Mouse (Mus musculus) lung, embryonic 16.5 days (tissue): ENCODE measurements around the gene Slc22a14. TPM values are rescaled to one million over a fixed set of nuclear protein-coding genes. Genes with fewer than 3 reads are reported as not detected.

Experiments used
- ATAC-seq: fragments of 200-750 bp; cut with Nextera tagmentation; 2 replicates; pipeline ENCODE4 v1.8.0; 2017; ENCODE audit warnings: low read depth, mild to moderate bottlenecking, moderate library complexity
- H3K27ac ChIP-seq: fragments of 300-500 bp; sonication (generic); 2 replicates; pipeline ENCODE4 v1.5.1; 2014; ENCODE audit warnings: mild to moderate bottlenecking, control low read depth, low read length
- H3K27me3 ChIP-seq: fragments of 300-500 bp; sonication (generic); 2 replicates; pipeline ENCODE4 v1.6.1; 2014; ENCODE audit warnings: low read depth, low read length, mixed read lengths; ENCODE audit not compliant: control insufficient read depth, insufficient read depth
- H3K36me3 ChIP-seq: fragments of 300-500 bp; sonication (generic); 2 replicates; pipeline ENCODE4 v1.6.1; 2014; ENCODE audit warnings: low read length; ENCODE audit not compliant: control insufficient read depth, insufficient read depth
- H3K4me1 ChIP-seq: fragments of 300-500 bp; sonication (generic); replicated peaks from 2 replicates; pipeline ENCODE4 v1.6.1; 2014; ENCODE audit warnings: low read length, mixed read lengths; ENCODE audit not compliant: control insufficient read depth, insufficient read depth
- H3K4me2 ChIP-seq: fragments of 300-500 bp; sonication (generic); 2 replicates; pipeline ENCODE4 v1.6.1; 2014; ENCODE audit warnings: low read depth, low read length, control low read depth
- H3K4me3 ChIP-seq: fragments of 300-500 bp; sonication (generic); 2 replicates; pipeline ENCODE4 v1.5.1; 2014; ENCODE audit warnings: mild to moderate bottlenecking, low read length, control low read depth
- H3K9ac ChIP-seq: fragments of 300-500 bp; sonication (generic); 2 replicates; pipeline ENCODE4 v1.6.1; 2014; ENCODE audit warnings: low read length, control low read depth
- H3K9me3 ChIP-seq: fragments of 300-500 bp; sonication (generic); 2 replicates; pipeline ENCODE4 v1.6.1; 2016; ENCODE audit warnings: low read length; ENCODE audit not compliant: control insufficient read depth
- WGBS: fragments of 180-500 bp; shearing (Covaris S2); extraction: QIAGEN DNeasy Blood & Tissue Kit; methylation state at CpG from one replicate; pipeline ENCODE4 v1.1.7; 2014; 5-methylcytosine and 5-hydroxymethylcytosine counted together
- polyA plus RNA-seq: library from polyadenylated mRNA; unstranded; fragments of >200 nt; fragmentation: Nextera tagmentation; extraction: Ambion mirVana; gene quantifications from 2 replicates; pipeline ENCODE4 v1.2.1, GENCODE M21; 2015

Slc22a14 gene
- polyA plus RNA-seq, 1 experiment from 2014 or later: 0.06 TPM

DNA sequence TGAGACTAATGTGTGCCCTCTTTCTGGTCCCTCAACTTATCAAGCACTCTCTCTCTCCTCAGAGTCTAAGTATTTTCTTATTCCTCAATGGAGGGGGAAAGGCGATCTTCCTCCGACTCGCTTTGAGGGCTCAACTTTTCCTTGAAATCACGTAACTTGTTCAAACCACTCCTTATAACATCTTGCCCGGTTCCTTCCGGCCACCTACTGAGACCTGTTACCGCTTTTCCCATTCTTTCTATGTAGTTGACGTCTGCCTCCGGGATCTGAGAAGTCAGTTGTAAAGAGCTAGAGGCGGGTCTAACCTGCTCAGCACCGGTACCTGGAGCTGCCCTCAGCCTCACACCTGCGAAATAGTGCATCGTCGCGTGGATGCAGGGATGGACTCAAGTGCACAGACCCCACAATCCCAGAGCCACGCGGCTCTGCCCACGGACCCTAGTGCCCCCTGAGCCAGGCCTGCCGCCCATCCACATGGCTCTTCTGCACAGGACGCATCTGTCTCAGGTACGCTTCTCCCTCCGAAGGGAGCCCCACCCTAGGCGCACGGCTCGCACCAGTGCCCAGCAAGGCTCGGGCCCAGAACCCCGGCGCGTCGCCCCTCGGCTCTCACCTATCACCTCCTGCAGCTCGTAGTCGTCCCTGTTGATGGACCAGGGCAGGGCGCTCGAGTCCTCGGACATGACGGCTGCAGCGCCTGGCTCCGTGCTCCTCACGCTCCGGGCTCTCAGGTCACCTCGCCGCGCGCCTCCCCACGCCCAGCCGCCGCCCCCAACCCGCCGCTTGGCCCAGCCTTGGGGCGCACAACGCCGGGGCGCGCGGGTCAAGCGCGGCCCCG, 43.7 kb downstream of the Slc22a14 start:
- peak overlapping the region; percentile 91 for H3K4me3 ChIP-seq
- no peaks in the 10 kb centered on the region for H3K27me3 ChIP-seq
- peak overlapping the region; percentile 88 for H3K9ac ChIP-seq
- H3K4me2 ChIP-seq: peak overlapping the region; percentile 94
- under 1% methylated on average over 53 of the region's 59 CpGs for WGBS
- H3K27ac ChIP-seq: peak overlapping the region; percentile 95
- H3K4me1 ChIP-seq: peaks cover 13% of the 10 kb centered on the region
- no peaks in the 10 kb centered on the region for H3K9me3 ChIP-seq
- H3K36me3 ChIP-seq: no peaks in the 10 kb centered on the region
- ATAC-seq: no peak; the same call in 1 of the 2 replicates

DNA sequence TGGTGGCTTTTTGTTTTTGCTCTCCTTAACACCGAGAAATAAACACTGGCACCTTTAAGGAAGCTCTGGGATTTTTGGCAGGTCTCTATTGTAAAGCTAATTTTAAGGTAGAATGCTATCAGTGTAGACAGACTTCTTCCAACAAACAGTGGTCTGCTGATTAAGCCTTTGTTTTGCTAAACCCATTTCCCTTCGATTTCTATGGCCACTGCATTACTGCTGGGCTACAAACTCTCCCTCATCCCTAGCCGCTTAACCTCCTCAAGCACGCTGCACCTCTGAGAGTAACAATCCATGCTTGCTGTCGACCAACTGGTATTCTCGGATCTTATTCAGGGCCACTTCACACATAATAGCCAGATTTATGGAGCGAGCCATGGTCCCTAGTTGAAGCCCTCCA, 44.4 kb downstream of the Slc22a14 start:
- peak overlapping the region; percentile 91 for H3K4me3 ChIP-seq
- peak overlapping the region; percentile 94 for H3K4me2 ChIP-seq
- H3K27ac ChIP-seq: no peak overlapping the region
- WGBS: 9% methylated on average over 7 of the region's 7 CpGs
- H3K9me3 ChIP-seq: no peaks in the 10 kb centered on the region
- no peaks in the 10 kb centered on the region for H3K36me3 ChIP-seq
- peak overlapping the region; percentile 88 for H3K9ac ChIP-seq
- peaks cover 13% of the 10 kb centered on the region for H3K4me1 ChIP-seq
- no peaks in the 10 kb centered on the region for H3K27me3 ChIP-seq
- no peak for ATAC-seq

DNA sequence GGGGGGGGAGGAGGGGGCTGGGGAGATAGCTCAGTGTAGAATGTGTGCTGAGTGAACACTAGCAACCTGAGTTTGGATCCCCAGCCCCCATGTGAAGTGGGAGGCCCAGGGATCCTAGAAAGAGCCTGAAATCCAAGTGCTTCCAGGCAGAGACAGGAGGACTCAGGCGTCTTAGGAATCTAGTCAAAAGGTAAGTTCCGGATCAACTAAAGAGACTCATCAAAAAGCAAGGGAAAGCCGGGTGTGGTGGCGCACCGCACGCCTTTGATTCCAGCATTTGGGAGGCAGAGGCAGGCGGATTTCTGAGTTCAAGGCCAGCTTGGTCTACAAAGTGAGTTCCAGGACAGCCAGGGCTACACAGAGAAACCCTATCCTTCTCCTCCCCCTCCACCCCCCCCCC, 44.9 kb downstream of the Slc22a14 start:
- H3K36me3 ChIP-seq: no peaks in the 10 kb centered on the region

DNA sequence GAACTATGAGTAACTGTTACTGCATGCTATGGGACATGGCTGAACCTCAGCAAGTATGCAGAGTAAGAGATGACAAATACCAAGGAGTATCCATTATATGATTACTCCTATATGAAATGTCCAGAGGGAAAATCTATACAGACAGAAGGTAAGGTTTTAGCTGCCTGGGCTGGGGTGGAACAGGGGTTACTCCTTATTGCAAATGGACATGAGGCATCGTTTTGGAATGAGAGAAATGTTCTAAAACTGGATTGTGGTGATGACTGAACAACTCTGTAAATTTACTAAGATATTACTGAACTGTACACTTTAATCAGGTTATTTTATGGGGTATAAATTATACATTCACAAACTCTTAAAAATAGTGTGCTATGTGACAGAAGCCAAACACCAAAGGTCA, 46.5 kb downstream of the Slc22a14 start:
- ATAC-seq: no peak
- Histone ChIP-seq H3K4me1 (peaks cover 13% of the 10 kb centered on the region), H3K9me3 (no peaks in the 10 kb centered on the region), H3K9ac (no peak overlapping the region), H3K36me3 (no peaks in the 10 kb centered on the region), H3K27me3 (no peaks in the 10 kb centered on the region), H3K27ac (no peak overlapping the region), H3K4me2 (no peak overlapping the region), H3K4me3 (no peak overlapping the region)
- WGBS: 78% methylated on average over 1 of the region's 1 CpGs

More for the DNA sequence above, 44.9 kb downstream of the Slc22a14 start:
- 82% methylated on average over 7 of the region's 7 CpGs for WGBS
- ATAC-seq: no peak
- no peak overlapping the region for H3K27ac ChIP-seq
- peak overlapping the region; percentile 94 for H3K4me2 ChIP-seq
- no peaks in the 10 kb centered on the region for H3K9me3 ChIP-seq
- peak overlapping the region; percentile 91 for H3K4me3 ChIP-seq
- peaks cover 13% of the 10 kb centered on the region for H3K4me1 ChIP-seq
- no peaks in the 10 kb centered on the region for H3K27me3 ChIP-seq
- no peak overlapping the region for H3K9ac ChIP-seq

DNA sequence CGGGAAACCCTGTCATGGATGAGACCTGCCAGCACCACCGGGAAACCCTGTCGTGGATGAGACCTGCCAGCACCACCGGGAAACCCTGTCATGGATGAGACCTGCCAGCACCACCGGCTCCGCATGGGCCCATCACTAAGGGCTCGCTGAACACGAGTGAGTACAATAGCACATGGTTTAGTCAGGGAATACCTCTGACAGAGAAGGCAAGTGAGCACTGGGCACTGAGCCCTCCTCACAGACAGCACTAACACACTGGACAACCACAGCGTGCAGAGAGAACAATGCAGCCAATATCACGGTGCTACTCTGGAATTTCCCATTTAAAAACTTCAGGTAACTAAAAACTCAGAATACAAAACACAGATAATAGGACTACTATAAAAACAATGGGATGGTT, 52.3 kb downstream of the Slc22a14 start:
- ATAC-seq: no peak
- no peaks in the 10 kb centered on the region; the same call in 1 of the 2 replicates for H3K4me1 ChIP-seq
- whole genome bisulfite sequencing: 90% methylated on average over 10 of the region's 10 CpGs
- no peaks in the 10 kb centered on the region for H3K9me3 ChIP-seq
- no peak overlapping the region for H3K9ac ChIP-seq
- no peak overlapping the region for H3K4me2 ChIP-seq
- H3K27me3 ChIP-seq: no peaks in the 10 kb centered on the region
- H3K36me3 ChIP-seq: no peaks in the 10 kb centered on the region
- no peak overlapping the region for H3K27ac ChIP-seq
- H3K4me3 ChIP-seq: no peak overlapping the region

DNA sequence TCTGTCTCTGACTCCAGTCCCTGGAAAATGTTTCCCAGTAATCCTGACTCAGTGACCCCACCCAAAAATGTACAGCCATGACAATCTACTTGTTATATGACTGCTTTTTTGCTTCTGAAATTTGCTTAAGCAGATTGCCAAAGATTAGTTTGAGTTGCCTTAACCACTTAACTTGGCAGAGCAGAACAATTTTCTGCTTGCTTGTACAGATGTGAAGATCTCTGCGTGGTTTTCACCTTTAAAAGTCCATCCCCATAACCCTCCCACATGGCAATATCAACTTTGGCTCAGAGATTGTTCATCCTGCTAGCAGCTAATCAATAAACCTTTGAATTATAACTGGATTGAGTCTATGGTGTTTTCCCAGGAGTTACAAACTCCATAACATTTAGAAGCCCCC, 56.3 kb downstream of the Slc22a14 start:
- no peaks in the 10 kb centered on the region for H3K36me3 ChIP-seq
- H3K4me1 ChIP-seq: peaks cover 3% of the 10 kb centered on the region; the same call in 1 of the 2 replicates
- no peak for ATAC-seq
- H3K27me3 ChIP-seq: no peaks in the 10 kb centered on the region
- H3K9me3 ChIP-seq: no peaks in the 10 kb centered on the region
- H3K27ac ChIP-seq: no peak overlapping the region
- WGBS: 82% methylated on average over 1 of the region's 1 CpGs
- H3K9ac ChIP-seq: no peak overlapping the region
- no peak overlapping the region for H3K4me3 ChIP-seq
- no peak overlapping the region for H3K4me2 ChIP-seq

DNA sequence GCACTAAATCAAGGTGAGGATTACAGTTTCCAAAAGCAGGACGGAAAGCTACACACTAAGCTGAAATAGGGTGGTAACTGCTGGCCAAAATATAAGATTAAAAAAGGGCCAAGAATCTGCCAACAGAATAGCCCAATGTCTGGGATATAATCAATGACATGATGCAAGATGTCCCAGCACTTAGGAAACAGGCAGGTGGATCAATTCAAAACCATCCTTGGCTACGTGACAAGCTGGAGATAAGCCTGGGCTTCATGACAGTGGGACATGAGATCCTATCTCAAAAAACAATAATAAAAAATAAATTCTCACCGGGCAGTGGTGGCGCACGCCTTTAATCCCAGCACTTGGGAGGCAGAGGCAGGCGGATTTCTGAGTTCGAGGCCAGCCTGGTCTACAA, 59.5 kb downstream of the Slc22a14 start:
- Histone ChIP-seq H3K27me3 (no peaks in the 10 kb centered on the region), H3K4me3 (no peak overlapping the region), H3K27ac (no peak overlapping the region), H3K9me3 (no peaks in the 10 kb centered on the region), H3K36me3 (peaks cover 3% of the 10 kb centered on the region), H3K4me2 (no peak overlapping the region), H3K4me1 (0 out of 2 replicates have a peak, but pooled peaks cover 3% of the 10 kb centered on the region), H3K9ac (no peak overlapping the region)
- no peak for ATAC-seq
- 87% methylated on average over 7 of the region's 7 CpGs for WGBS

DNA sequence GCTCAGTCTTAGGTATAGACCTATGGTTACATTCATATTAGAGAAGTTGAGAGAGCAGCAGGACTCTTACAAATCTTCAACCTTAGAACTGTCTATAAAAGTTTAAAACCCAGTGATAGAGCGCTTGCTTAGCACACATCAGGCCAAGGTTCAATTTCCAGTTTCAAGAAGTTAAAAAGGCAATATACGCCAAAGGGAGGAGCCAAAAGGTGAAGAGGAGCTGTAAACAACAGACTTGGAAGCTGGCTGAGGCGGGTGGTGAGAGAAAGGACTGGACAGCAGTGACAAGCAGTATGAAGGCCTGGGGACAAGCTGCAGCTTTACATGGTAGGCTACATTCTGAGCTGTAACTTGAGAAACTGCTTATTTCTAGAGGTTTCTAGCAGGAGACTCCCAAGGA, 66.8 kb downstream of the Slc22a14 start:
- H3K27me3 ChIP-seq: no peaks in the 10 kb centered on the region
- no peaks in the 10 kb centered on the region for H3K9me3 ChIP-seq
- no peak overlapping the region for H3K9ac ChIP-seq
- H3K4me2 ChIP-seq: no peak overlapping the region
- peaks cover 6% of the 10 kb centered on the region for H3K36me3 ChIP-seq
- no peak overlapping the region for H3K4me3 ChIP-seq
- ATAC-seq: no peak
- H3K27ac ChIP-seq: no peak overlapping the region
- H3K4me1 ChIP-seq: no peaks in the 10 kb centered on the region
- WGBS: 71% methylated on average over 3 of the region's 3 CpGs

DNA sequence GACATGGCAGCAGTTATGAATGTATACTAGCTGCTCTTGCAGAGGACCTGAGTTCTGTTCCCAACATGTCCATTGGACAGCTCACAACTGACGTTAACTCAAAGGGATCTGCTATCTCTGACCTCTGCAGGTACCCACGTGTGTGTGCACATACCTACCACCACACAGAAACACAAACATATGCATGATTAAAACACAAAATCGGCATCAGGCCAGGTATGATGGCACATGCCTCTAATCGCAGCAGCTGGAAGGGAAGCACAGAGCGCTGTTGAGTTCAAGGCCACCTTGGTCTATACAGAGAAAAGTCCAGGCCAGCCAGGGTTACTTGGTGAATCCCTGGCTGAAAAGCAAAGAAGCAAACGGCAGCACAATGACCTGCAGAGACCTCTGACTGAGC, 67.7 kb downstream of the Slc22a14 start:
- Histone ChIP-seq H3K4me3 (no peak overlapping the region), H3K27me3 (no peaks in the 10 kb centered on the region), H3K4me1 (no peaks in the 10 kb centered on the region), H3K9ac (no peak overlapping the region), H3K27ac (no peak overlapping the region), H3K36me3 (peaks cover 6% of the 10 kb centered on the region), H3K9me3 (no peaks in the 10 kb centered on the region), H3K4me2 (no peak overlapping the region)
- whole genome bisulfite sequencing: 78% methylated on average over 6 of the region's 6 CpGs
- ATAC-seq: no peak
